Mouse (Mus musculus) hindlimb bud, embryonic 11.5 days (tissue): Measurements from ENCODE around the gene Tmsb4x.

ENCODE experiments used
- DNase-seq: peaks from one replicate; pipeline ENCODE4 v3.0.0-alpha.2; 2012; ENCODE audit warnings: low read depth, low spot score; ENCODE audit errors: extremely low spot score

Tmsb4x gene

DNA sequence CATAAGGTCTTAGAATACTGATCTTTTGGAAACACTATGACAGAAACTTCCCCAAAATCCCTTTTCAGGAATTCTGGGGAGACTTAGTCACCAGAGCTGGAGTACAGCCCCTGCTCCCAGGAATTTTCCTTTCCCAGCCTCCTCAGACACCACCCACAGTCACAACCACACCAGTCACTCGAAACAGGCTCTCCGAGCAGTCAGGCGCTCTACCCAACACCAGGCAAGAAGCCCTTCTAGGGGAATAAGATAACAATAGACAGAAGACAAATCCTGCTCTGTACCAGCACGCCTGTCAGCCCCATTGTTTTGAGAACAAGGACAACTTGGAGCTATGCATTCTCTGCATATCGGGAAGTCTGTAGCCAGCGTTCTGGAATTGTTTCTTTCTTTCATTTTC is 25.6 kb downstream of the Tmsb4x start:
- no peak for DNase-seq

GRCm38 (mm10) chrX:167182411-167182810 is 26.7 kb downstream of the Tmsb4x start:
- no peak for DNase-seq

GRCm38 (mm10) chrX:167179961-167180642 is 29.0 kb downstream of the Tmsb4x start:
- no peak for DNase-seq

- no peak for DNase-seq
These were observed 29.6 kb downstream of the Tmsb4x start for GRCm38 (mm10) chrX:167179549-167179948.

DNA sequence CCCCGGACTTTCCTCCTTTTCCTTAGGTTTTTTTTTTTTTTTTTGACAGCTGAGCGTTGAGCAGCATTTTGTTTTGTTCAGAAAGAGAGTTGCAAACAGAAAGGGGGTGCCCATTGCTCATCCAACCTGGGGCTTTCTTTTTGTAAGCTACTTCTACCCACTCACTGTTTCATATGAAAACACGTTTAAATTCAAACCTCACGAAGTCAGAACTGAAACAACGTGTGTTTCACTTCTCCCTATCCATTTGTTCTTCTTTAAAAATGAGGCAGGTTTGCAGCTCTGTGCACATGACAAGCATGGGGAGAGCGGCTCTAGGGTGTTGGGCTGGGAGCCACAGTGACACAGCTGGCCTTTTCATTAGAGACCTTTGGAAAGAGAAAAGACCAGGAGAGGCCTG is 33.8 kb downstream of the Tmsb4x start:
- DNase-seq: no peak

- no peak for DNase-seq
These were observed 34.8 kb downstream of the Tmsb4x start for GRCm38 (mm10) chrX:167174311-167174710.

DNA sequence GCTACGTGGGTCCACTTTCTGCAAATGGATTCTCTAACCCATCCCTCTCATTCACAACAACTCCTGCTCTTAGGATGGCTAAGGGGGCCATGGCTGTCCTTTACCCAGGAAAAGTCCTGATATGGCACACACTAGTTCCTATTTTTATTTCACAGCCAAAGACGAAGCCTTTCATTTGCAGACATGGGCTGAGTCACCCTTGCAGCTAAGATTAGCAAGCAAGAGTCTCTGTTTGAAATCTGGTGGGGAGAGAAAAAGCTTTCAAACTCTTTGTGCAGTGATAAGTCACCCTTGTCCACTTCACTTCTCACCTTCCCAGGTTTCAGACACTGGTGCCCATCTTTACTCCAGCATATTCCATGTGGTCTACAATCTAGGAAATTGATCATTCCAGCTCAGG is 36.9 kb downstream of the Tmsb4x start:
- no peak for DNase-seq

DNA sequence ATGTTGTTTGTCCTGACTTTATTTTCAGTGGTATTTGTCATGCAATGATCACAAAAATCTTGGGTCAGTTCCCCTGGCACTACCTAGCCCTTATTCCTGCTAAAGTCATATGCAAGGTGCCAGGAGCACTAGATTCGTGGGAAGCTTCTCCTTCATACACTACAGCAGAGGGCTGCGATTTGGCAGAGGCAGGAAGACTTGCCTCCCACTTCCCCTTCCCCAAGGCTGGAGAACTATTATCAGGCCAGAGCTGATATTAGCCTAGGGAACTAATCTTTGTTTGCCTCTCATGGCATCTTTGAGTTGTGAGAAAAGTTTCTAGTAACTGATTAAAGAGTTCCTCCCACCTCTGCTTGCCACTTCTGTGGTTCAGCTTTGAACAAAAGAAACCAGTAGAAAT is 37.8 kb downstream of the Tmsb4x start:
- DNase-seq: no peak

DNA sequence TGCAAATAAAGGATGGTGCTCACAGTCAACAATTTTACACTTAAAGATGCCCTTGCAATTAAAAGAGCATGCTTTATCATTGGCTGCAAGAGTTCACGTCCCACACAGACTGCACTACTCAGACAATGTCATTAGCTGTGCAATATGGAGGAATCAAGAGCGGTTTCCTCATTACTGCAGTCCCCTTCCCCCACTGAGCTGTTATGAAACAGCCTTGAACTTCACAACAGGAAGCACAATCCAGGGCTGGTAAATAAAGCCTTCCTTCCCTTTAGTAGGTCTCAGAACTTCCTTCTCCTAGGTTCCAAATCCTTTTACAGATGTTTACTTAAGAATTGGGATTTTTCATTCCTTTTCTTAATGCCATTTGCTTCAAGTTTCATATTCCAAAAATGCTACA is 41.8 kb downstream of the Tmsb4x start:
- DNase-seq: no peak

DNA sequence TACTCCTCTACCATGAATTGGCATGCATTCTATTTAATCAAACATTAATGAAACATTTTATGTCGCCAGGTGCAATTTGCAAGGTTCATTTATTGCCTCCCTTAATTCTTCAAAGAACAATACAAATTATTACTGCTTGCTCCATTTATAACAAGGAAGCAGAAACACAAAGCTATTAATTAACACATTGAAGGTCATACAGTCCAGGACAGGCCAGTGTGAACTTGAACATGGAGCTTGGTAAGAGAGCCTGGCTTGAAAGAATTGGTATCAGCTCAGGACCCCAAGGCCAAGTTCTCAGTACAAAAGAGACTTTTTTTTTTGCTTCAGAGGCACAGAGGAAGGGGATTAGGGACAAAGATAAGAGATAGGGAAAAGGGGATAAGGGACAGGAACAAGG is 43.1 kb downstream of the Tmsb4x start:
- no peak for DNase-seq

- DNase-seq: no peak
These were observed 51.4 kb downstream of the Tmsb4x start for GRCm38 (mm10) chrX:167157691-167158090.
